Mouse (Mus musculus) C2C12 (cell line): ENCODE data around the gene Foxl1.

Experiments
- CTCF ChIP-seq: IDR thresholded peaks from one replicate; pipeline ENCODE4 v1.5.1; 2011; ENCODE audit not compliant: control insufficient read depth, insufficient read depth, insufficient read length
- MYOD1 ChIP-seq: IDR thresholded peaks from one replicate; pipeline ENCODE4 v1.6.1; 2011; ENCODE audit warnings: low read depth; ENCODE audit not compliant: control insufficient read depth, insufficient read length
- MYOG ChIP-seq: IDR thresholded peaks from one replicate; pipeline ENCODE4 v1.6.1; 2011; ENCODE audit not compliant: control insufficient read depth, insufficient read length; ENCODE audit errors: extremely low read depth
- USF1 ChIP-seq: IDR thresholded peaks from one replicate; pipeline ENCODE4 v1.6.1; 2011; ENCODE audit warnings: low read depth, mild to moderate bottlenecking, control low read depth, moderate library complexity

DNA sequence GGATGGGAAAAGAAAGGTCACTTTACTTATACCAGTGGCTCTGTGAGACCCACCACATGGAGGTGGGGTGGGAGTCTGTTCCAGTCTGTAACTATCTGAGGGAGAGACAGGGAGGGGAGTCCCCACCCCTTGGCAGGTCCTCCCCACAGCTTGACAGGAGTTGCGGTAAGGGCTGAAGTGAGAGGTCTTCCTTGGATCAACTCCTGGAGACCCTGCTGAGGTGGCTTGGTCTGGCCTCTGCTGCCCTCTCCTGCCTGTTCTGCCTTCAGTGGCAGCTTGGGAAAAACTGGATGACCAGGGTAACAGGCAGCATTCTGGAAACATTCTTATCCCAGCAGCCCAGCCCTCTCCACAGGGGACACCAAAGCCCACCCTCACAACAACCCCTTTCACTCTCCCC is 37.0 kb upstream of the Foxl1 start:
- TF ChIP-seq CTCF (no peak), USF1 (no peak), MYOD1 (no peak), MYOG (no peak)
